Mouse (Mus musculus): Measurements from ENCODE around the gene Hsd17b1. TPM values are rescaled to one million over a fixed set of nuclear protein-coding genes. Genes with fewer than 3 reads are reported as not detected.

The Hsd17b1 gene
- polyA plus RNA-seq, 1 experiment: not detected

DNA sequence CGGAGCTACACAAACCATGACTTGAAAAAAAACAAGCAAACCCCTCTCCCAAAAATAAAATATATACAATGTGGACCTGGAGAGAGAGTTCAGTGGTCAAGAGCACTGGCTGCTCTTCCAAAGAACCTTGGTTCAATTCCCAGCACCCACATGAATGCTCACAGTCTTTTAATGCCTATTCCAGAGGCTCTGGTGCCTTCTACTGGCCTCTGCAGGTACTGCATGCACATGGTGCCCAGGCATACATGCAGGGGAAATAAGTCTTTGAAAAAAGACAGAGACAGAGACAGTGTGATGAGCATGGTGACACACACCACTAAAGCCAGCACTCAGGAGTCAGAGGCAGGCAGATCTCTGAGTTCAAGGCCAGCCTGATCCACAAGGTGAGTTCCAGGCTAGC lies 24.2 kb upstream of the Hsd17b1 start:
- TF ChIP-seq FOSL1 (IDR thresholded peaks at IDR 0.05; ENCODE audit: insufficient read depth, low read length, poor library complexity, severe bottlenecking): no peak
- no peak for TF ChIP-seq CTCF (IDR thresholded peaks at IDR 0.05; ENCODE audit: control insufficient read depth, insufficient read depth, insufficient read length)
- no peak for TF ChIP-seq CEBPB (IDR thresholded peaks at IDR 0.05; ENCODE audit: low read depth)
- no peak for TF ChIP-seq USF1 (IDR thresholded peaks at IDR 0.05; ENCODE audit: low read depth)
- TF ChIP-seq MYOD1 (IDR thresholded peaks at IDR 0.05; ENCODE audit: control insufficient read depth, insufficient read length, low read depth): no peak
- no peak for TF ChIP-seq MYOG (IDR thresholded peaks at IDR 0.05; ENCODE audit: control insufficient read depth, extremely low read depth, insufficient read length)
- TF ChIP-seq MAX (IDR thresholded peaks at IDR 0.05): no peak
- H3K36me3 ChIP-seq (ENCODE audit: control insufficient read depth, insufficient read depth): peaks cover 13% of the 10 kb centered on the region
- H3K79me2 ChIP-seq (ENCODE audit: control insufficient read depth, insufficient read depth): no peaks in the 10 kb centered on the region
- no peaks in the 10 kb centered on the region for H3K27me3 ChIP-seq (ENCODE audit: control insufficient read depth, insufficient read depth, insufficient read length)
- H3K79me3 ChIP-seq (ENCODE audit: low read depth): no peaks in the 10 kb centered on the region
- H3ac ChIP-seq (ENCODE audit: control insufficient read depth, insufficient read length, low read depth): no peak overlapping the region
- no peak overlapping the region for H3K4me3 ChIP-seq (ENCODE audit: insufficient read depth, poor library complexity, severe bottlenecking)

- Histone ChIP-seq H3ac (ENCODE audit: control insufficient read depth, insufficient read length, low read depth) (no peak overlapping the region), H3K4me3 (ENCODE audit: insufficient read depth, poor library complexity, severe bottlenecking) (no peak overlapping the region), H3K79me3 (ENCODE audit: low read depth) (no peaks in the 10 kb centered on the region), H3K79me2 (ENCODE audit: control insufficient read depth, insufficient read depth) (no peaks in the 10 kb centered on the region), H3K27me3 (ENCODE audit: control insufficient read depth, insufficient read depth, insufficient read length) (no peaks in the 10 kb centered on the region), H3K36me3 (ENCODE audit: control insufficient read depth, insufficient read depth) (peaks cover 8% of the 10 kb centered on the region)
- no peak for TF ChIP-seq CTCF (IDR thresholded peaks at IDR 0.05; ENCODE audit: control insufficient read depth, insufficient read depth, insufficient read length)
- no peak for TF ChIP-seq CEBPB (IDR thresholded peaks at IDR 0.05; ENCODE audit: low read depth)
- no peak for TF ChIP-seq FOSL1 (IDR thresholded peaks at IDR 0.05; ENCODE audit: insufficient read depth, low read length, poor library complexity, severe bottlenecking)
- no peak for TF ChIP-seq MYOD1 (IDR thresholded peaks at IDR 0.05; ENCODE audit: control insufficient read depth, insufficient read length, low read depth)
- TF ChIP-seq MYOG (IDR thresholded peaks at IDR 0.05; ENCODE audit: control insufficient read depth, extremely low read depth, insufficient read length): no peak
- TF ChIP-seq MAX (IDR thresholded peaks at IDR 0.05): no peak
Measured at GRCm38 (mm10) chr11:101055418-101055817, 22.8 kb upstream of the Hsd17b1 start.

DNA sequence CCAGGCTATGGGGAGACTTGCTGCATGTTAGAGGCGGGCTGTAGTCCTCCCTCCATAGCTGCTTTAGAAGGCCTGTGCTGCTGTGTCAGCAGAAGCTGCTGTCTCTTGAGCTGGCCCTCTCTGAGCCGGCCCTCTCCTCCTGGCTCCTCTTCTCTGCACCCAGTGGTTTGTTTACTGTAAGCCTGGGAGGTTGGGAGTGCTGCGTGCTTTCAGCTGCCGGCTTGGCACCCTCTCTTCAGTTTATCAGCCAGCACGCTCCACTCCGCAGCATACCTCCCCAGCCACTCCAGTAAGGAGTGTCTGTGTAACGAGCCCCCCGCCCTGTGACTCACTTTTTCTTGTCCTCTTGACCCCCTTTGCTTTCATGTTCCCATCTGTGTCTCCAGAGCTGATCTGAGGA lies 21.3 kb upstream of the Hsd17b1 start:
- Histone ChIP-seq H3K79me2 (ENCODE audit: control insufficient read depth, insufficient read depth) (no peaks in the 10 kb centered on the region), H3K36me3 (ENCODE audit: control insufficient read depth, insufficient read depth) (peaks cover under 1% of the 10 kb centered on the region), H3K4me3 (ENCODE audit: insufficient read depth, poor library complexity, severe bottlenecking) (no peak overlapping the region), H3K27me3 (ENCODE audit: control insufficient read depth, insufficient read depth, insufficient read length) (no peaks in the 10 kb centered on the region), H3ac (ENCODE audit: control insufficient read depth, insufficient read length, low read depth) (no peak overlapping the region), H3K79me3 (ENCODE audit: low read depth) (no peaks in the 10 kb centered on the region)
- no peak for TF ChIP-seq FOSL1 (IDR thresholded peaks at IDR 0.05; ENCODE audit: insufficient read depth, low read length, poor library complexity, severe bottlenecking)

GRCm38 (mm10) chr11:101057860-101058259 lies 20.4 kb upstream of the Hsd17b1 start:
- Histone ChIP-seq H3K79me2 (ENCODE audit: control insufficient read depth, insufficient read depth) (no peaks in the 10 kb centered on the region), H3ac (ENCODE audit: control insufficient read depth, insufficient read length, low read depth) (no peak overlapping the region), H3K27me3 (ENCODE audit: control insufficient read depth, insufficient read depth, insufficient read length) (no peaks in the 10 kb centered on the region), H3K79me3 (ENCODE audit: low read depth) (no peaks in the 10 kb centered on the region), H3K36me3 (ENCODE audit: control insufficient read depth, insufficient read depth) (no peaks in the 10 kb centered on the region), H3K4me3 (ENCODE audit: insufficient read depth, poor library complexity, severe bottlenecking) (no peak overlapping the region)
- TF ChIP-seq MAX (IDR thresholded peaks at IDR 0.05) (no peak), CTCF (IDR thresholded peaks at IDR 0.05; ENCODE audit: control insufficient read depth, insufficient read depth, insufficient read length) (peak; percentile 43), MYOG (IDR thresholded peaks at IDR 0.05; ENCODE audit: control insufficient read depth, extremely low read depth, insufficient read length) (no peak), MYOD1 (IDR thresholded peaks at IDR 0.05; ENCODE audit: control insufficient read depth, insufficient read length, low read depth) (peak; percentile 26), USF1 (IDR thresholded peaks at IDR 0.05; ENCODE audit: low read depth) (no peak), FOSL1 (IDR thresholded peaks at IDR 0.05; ENCODE audit: insufficient read depth, low read length, poor library complexity, severe bottlenecking) (no peak)

DNA sequence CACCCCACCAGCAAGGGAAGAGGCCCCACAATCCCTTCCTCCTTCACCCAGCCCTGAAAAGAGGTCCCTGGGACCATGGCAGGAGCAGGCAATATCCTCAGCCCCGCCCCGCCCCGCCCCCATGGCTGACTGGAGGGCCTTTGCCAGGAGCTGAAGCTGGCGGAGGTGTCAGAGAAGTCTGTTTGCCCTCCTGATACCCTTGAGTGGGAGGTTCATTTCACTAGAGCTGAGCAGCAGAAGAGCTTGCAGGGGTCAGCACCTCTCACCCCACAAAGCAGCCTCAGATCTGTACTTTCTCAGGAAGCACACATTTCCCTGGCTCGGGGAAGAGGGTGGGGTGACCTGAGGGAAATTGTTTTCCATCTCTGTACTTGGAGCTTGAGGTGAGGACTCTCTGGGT lies 19.5 kb upstream of the Hsd17b1 start:
- Histone ChIP-seq H3K79me3 (ENCODE audit: low read depth) (no peaks in the 10 kb centered on the region), H3K36me3 (ENCODE audit: control insufficient read depth, insufficient read depth) (no peaks in the 10 kb centered on the region), H3K27me3 (ENCODE audit: control insufficient read depth, insufficient read depth, insufficient read length) (no peaks in the 10 kb centered on the region), H3K79me2 (ENCODE audit: control insufficient read depth, insufficient read depth) (no peaks in the 10 kb centered on the region), H3ac (ENCODE audit: control insufficient read depth, insufficient read length, low read depth) (no peak overlapping the region), H3K4me3 (ENCODE audit: insufficient read depth, poor library complexity, severe bottlenecking) (no peak overlapping the region)
- TF ChIP-seq MAX (IDR thresholded peaks at IDR 0.05) (no peak), USF1 (IDR thresholded peaks at IDR 0.05; ENCODE audit: low read depth) (no peak), MYOD1 (IDR thresholded peaks at IDR 0.05; ENCODE audit: control insufficient read depth, insufficient read length, low read depth) (no peak), CEBPB (IDR thresholded peaks at IDR 0.05; ENCODE audit: low read depth) (no peak), MYOG (IDR thresholded peaks at IDR 0.05; ENCODE audit: control insufficient read depth, extremely low read depth, insufficient read length) (no peak), CTCF (IDR thresholded peaks at IDR 0.05; ENCODE audit: control insufficient read depth, insufficient read depth, insufficient read length) (no peak), FOSL1 (IDR thresholded peaks at IDR 0.05; ENCODE audit: insufficient read depth, low read length, poor library complexity, severe bottlenecking) (no peak)

DNA sequence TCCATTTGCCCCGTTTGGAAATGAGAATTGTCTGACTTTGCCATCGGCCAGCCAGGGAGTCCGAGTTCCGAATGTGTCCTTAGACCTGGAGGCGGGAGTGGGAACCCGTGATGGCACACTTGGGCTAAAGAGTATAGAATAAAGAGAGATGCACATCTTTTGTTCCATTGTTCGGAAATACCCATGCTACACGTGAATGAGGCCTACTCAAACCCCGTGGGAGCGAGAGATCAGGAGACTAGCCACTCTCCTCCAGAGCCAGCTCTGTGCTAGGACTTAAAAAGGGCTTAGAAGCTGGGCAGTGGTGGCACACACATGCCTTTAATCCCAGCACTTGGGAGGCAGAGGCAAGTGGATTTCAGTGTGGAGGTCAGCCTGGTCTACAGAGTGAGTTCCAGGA lies 18.7 kb upstream of the Hsd17b1 start:
- Histone ChIP-seq H3K4me3 (ENCODE audit: insufficient read depth, poor library complexity, severe bottlenecking) (no peak overlapping the region), H3K79me3 (ENCODE audit: low read depth) (no peaks in the 10 kb centered on the region), H3ac (ENCODE audit: control insufficient read depth, insufficient read length, low read depth) (no peak overlapping the region), H3K36me3 (ENCODE audit: control insufficient read depth, insufficient read depth) (no peaks in the 10 kb centered on the region), H3K27me3 (ENCODE audit: control insufficient read depth, insufficient read depth, insufficient read length) (no peaks in the 10 kb centered on the region), H3K79me2 (ENCODE audit: control insufficient read depth, insufficient read depth) (no peaks in the 10 kb centered on the region)
- no peak for TF ChIP-seq CEBPB (IDR thresholded peaks at IDR 0.05; ENCODE audit: low read depth)
- no peak for TF ChIP-seq MYOD1 (IDR thresholded peaks at IDR 0.05; ENCODE audit: control insufficient read depth, insufficient read length, low read depth)
